Mouse (Mus musculus): ENCODE data around the gene Eva1c. TPM values are rescaled to one million over a fixed set of nuclear protein-coding genes. Genes with fewer than 3 reads are reported as not detected.
A peak's percentile ranks its signal among the peaks of the same experiment; 100 is the strongest.
"Not testable (repeated sequence)": the region's sequence is repeated elsewhere in the genome, so short reads cannot be mapped to it uniquely, and the experiment has no call there.

The Eva1c gene
- polyA plus RNA-seq, 1 experiment from 2014 or later, result 0.52 TPM

DNA sequence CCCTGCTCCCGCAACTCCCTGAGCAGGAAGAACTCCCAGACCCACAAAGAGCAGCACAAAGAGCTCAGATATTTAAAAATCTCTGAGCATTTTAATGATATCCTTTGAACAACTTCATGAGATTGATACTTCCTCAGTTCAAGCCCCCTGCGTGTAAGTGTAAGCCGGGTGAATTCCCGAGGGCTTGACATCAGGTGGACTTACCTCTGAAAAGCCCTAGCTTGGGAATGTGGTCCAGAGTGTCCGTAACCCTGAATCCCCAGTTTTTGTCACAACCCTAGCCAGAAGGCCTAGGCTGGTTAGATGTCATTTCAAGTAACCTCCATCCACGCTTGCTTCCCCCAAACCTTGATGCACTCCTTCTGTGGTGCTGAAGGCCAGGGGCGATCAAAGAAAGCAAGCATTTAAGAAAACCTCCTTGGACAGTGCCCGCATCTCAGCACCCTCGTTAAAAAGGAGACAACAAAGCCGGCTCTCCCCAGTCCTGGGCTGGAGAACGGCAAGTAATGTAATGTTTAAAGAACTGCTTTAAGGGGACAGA, 15.7 kb upstream of the Eva1c start:
- Histone ChIP-seq H3K4me2 (ENCODE audit: low read depth, low read length) (peak overlapping the region; percentile 14; the same call in 1 of the 2 replicates), H3K36me3 (replicated peaks; ENCODE audit: control insufficient read depth, insufficient read depth, low read depth, low read length) (no peaks in the 10 kb centered on the region), H3K4me3 (ENCODE audit: low read depth, low read length) (peak overlapping the region; percentile 63), H3K27ac (replicated peaks; ENCODE audit: low read depth, low read length) (no peak overlapping the region), H3K9me3 (replicated peaks; ENCODE audit: control insufficient read depth, low read length) (no peaks in the 10 kb centered on the region), H3K9ac (replicated peaks; ENCODE audit: low read length) (peak overlapping the region; percentile 43), H3K4me1 (ENCODE audit: control insufficient read depth, insufficient read depth, low read length) (no peaks in the 10 kb centered on the region), H3K27me3 (ENCODE audit: control insufficient read depth, insufficient read depth, low read length) (no peaks in the 10 kb centered on the region)
- 49% methylated on average over 11 of the region's 11 CpGs for WGBS
- DNase-seq (ENCODE audit: low spot score), result peak; percentile 21
- peak; percentile 36 for ATAC-seq (replicated peaks; ENCODE audit: insufficient number of reproducible peaks, low FRiP score, low TSS enrichment, low read depth)

DNA sequence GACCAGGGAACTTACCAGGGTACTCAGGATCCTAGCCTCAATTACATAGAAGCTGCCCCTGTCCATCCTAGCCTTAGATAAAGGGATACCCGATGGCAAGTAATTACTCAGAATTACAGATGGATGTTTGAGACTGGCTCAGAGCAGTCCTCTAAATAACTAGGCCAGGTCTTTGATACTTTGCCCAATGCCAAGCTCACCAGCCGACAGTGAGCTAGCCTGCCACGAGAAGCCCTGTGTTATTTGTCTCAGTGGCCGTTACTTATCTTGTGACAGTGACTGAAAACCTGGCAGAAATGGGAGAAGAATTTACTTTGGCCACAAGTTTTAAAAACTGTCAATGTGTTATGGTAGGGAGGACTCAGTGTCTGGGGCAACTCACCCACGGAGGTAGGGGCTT, 14.4 kb upstream of the Eva1c start:
- H3K4me1 ChIP-seq (ENCODE audit: control insufficient read depth, insufficient read depth, low read length), result no peaks in the 10 kb centered on the region
- H3K4me2 ChIP-seq (ENCODE audit: low read depth, low read length), result no peak overlapping the region
- H3K36me3 ChIP-seq (replicated peaks; ENCODE audit: control insufficient read depth, insufficient read depth, low read depth, low read length), result no peaks in the 10 kb centered on the region
- H3K27me3 ChIP-seq (ENCODE audit: control insufficient read depth, insufficient read depth, low read length), result no peaks in the 10 kb centered on the region
- no peak overlapping the region for H3K9ac ChIP-seq (replicated peaks; ENCODE audit: low read length)
- no peak overlapping the region for H3K27ac ChIP-seq (replicated peaks; ENCODE audit: low read depth, low read length)
- H3K4me3 ChIP-seq (ENCODE audit: low read depth, low read length), result no peak overlapping the region
- no peaks in the 10 kb centered on the region for H3K9me3 ChIP-seq (replicated peaks; ENCODE audit: control insufficient read depth, low read length)
- DNase-seq (ENCODE audit: low spot score) (no peak), ATAC-seq (replicated peaks; ENCODE audit: insufficient number of reproducible peaks, low FRiP score, low TSS enrichment, low read depth) (no peak)
- 79% methylated on average over 5 of the region's 5 CpGs for WGBS

GRCm38 (mm10) chr16:90820326-90820725, 6.2 kb upstream of the Eva1c start:
- H3K4me1 ChIP-seq (ENCODE audit: control insufficient read depth, insufficient read depth, low read length), result no peaks in the 10 kb centered on the region
- no peak overlapping the region for H3K9ac ChIP-seq (replicated peaks; ENCODE audit: low read length)
- 80% methylated on average over 6 of the region's 6 CpGs for WGBS
- no peak overlapping the region for H3K27ac ChIP-seq (replicated peaks; ENCODE audit: low read depth, low read length)
- DNase-seq (ENCODE audit: low spot score), result no peak
- H3K36me3 ChIP-seq (replicated peaks; ENCODE audit: control insufficient read depth, insufficient read depth, low read depth, low read length), result no peaks in the 10 kb centered on the region
- H3K9me3 ChIP-seq (replicated peaks; ENCODE audit: control insufficient read depth, low read length), result no peaks in the 10 kb centered on the region
- no peak overlapping the region for H3K4me3 ChIP-seq (ENCODE audit: low read depth, low read length)
- ATAC-seq (replicated peaks; ENCODE audit: insufficient number of reproducible peaks, low FRiP score, low TSS enrichment, low read depth), result no peak
- H3K27me3 ChIP-seq (ENCODE audit: control insufficient read depth, insufficient read depth, low read length), result no peaks in the 10 kb centered on the region
- no peak overlapping the region for H3K4me2 ChIP-seq (ENCODE audit: low read depth, low read length)

DNA sequence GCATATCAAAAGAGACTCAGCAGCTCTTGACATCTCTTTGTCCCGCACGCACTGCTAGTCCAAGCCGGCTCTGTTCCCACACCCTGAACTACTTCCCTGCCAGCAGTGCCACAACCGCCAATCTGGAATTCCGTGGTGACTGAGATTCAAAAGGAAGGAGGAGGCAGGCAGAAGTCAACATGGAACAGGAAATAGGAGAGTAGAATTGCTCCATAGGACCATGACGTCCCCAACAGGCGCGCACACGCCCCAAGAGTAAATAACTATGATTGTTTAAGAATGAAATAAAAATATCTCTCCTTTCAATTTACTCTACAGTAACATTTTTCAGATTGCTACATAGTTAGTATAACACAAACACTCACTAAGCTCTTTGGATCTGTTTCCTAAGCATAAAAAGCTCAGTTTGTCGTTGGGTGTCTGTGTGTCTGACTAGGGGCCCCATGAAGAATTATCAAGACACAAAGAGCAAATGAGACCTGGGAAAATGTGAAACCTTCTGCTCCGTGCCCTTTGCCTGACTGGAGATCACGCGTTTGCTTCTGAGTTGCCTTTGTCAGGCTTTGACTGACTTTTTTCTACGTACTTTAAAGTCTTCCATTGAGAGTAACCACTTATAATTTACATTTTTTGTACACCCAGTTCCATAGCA, 5.3 kb upstream of the Eva1c start:
- Histone ChIP-seq H3K36me3 (replicated peaks; ENCODE audit: control insufficient read depth, insufficient read depth, low read depth, low read length) (no peaks in the 10 kb centered on the region), H3K9ac (replicated peaks; ENCODE audit: low read length) (no peak overlapping the region), H3K4me3 (ENCODE audit: low read depth, low read length) (no peak overlapping the region), H3K4me1 (ENCODE audit: control insufficient read depth, insufficient read depth, low read length) (no peaks in the 10 kb centered on the region), H3K27me3 (ENCODE audit: control insufficient read depth, insufficient read depth, low read length) (no peaks in the 10 kb centered on the region), H3K27ac (replicated peaks; ENCODE audit: low read depth, low read length) (no peak overlapping the region), H3K4me2 (ENCODE audit: low read depth, low read length) (no peak overlapping the region), H3K9me3 (replicated peaks; ENCODE audit: control insufficient read depth, low read length) (no peaks in the 10 kb centered on the region)
- DNase-seq (ENCODE audit: low spot score) (no peak), ATAC-seq (replicated peaks; ENCODE audit: insufficient number of reproducible peaks, low FRiP score, low TSS enrichment, low read depth) (no peak)
- 84% methylated on average over 14 of the region's 14 CpGs for WGBS

- Histone ChIP-seq H3K9me3 (replicated peaks; ENCODE audit: control insufficient read depth, low read length) (no peaks in the 10 kb centered on the region), H3K36me3 (replicated peaks; ENCODE audit: control insufficient read depth, insufficient read depth, low read depth, low read length) (no peaks in the 10 kb centered on the region), H3K4me1 (ENCODE audit: control insufficient read depth, insufficient read depth, low read length) (no peaks in the 10 kb centered on the region), H3K4me2 (ENCODE audit: low read depth, low read length) (no peak overlapping the region), H3K4me3 (ENCODE audit: low read depth, low read length) (no peak overlapping the region), H3K27ac (replicated peaks; ENCODE audit: low read depth, low read length) (no peak overlapping the region), H3K9ac (replicated peaks; ENCODE audit: low read length) (no peak overlapping the region), H3K27me3 (ENCODE audit: control insufficient read depth, insufficient read depth, low read length) (no peaks in the 10 kb centered on the region)
- 90% methylated on average over 10 of the region's 10 CpGs for WGBS
- DNase-seq (ENCODE audit: low spot score) (no peak), ATAC-seq (replicated peaks; ENCODE audit: insufficient number of reproducible peaks, low FRiP score, low TSS enrichment, low read depth) (no peak)
Observed at GRCm38 (mm10) chr16:90822284-90822935, 4.1 kb upstream of the Eva1c start.

DNA sequence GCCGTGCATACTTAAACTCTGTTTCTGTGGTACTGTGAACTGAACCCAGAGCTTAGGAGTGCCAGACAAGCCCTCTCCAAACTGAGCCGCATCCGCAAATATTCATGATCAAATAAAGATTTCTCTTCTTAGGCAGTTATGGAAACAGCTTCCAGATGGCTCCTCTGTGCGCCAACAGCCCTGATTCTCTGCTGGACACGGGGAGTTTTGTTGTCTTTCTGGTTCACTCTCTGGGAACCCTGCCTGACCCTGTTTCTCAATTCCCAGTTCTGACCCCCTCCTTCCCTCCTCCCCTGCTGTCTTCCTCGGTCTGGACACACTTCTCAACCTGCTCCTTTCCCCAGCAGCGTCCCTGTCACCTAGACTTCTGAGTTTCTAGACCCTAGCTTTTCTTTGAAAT, 3.5 kb upstream of the Eva1c start:
- H3K9ac ChIP-seq (replicated peaks; ENCODE audit: low read length), result no peak overlapping the region
- ATAC-seq (replicated peaks; ENCODE audit: insufficient number of reproducible peaks, low FRiP score, low TSS enrichment, low read depth) (no peak), DNase-seq (ENCODE audit: low spot score) (peak; percentile 50)
- H3K4me2 ChIP-seq (ENCODE audit: low read depth, low read length), result no peak overlapping the region
- no peak overlapping the region for H3K27ac ChIP-seq (replicated peaks; ENCODE audit: low read depth, low read length)
- H3K9me3 ChIP-seq (replicated peaks; ENCODE audit: control insufficient read depth, low read length), result no peaks in the 10 kb centered on the region
- H3K4me3 ChIP-seq (ENCODE audit: low read depth, low read length), result no peak overlapping the region
- H3K4me1 ChIP-seq (ENCODE audit: control insufficient read depth, insufficient read depth, low read length), result no peaks in the 10 kb centered on the region
- no peaks in the 10 kb centered on the region for H3K27me3 ChIP-seq (ENCODE audit: control insufficient read depth, insufficient read depth, low read length)
- H3K36me3 ChIP-seq (replicated peaks; ENCODE audit: control insufficient read depth, insufficient read depth, low read depth, low read length), result no peaks in the 10 kb centered on the region
- WGBS, result 50% methylated on average over 7 of the region's 7 CpGs

DNA sequence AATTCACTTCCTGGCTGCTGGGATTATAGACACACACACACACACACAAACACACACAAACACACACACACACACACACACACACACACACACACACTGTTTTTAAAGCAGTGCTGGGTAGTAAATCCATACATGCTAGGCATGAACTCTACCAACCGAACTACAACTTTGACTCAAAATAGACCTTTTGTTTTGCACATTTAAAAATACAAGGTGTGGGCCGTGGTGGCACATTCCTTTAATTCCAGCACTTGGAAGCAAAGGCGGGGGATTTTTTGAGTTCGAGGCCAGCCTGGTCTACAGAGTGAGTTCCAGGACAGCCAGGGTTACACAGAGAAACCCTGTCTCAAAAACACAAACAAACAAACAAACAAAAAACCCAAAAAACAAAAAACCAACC, 2.5 kb upstream of the Eva1c start:
- not testable (repeated sequence) for H3K9me3 ChIP-seq (replicated peaks; ENCODE audit: control insufficient read depth, low read length); ATAC-seq (replicated peaks; ENCODE audit: insufficient number of reproducible peaks, low FRiP score, low TSS enrichment, low read depth); H3K27me3 ChIP-seq (ENCODE audit: control insufficient read depth, insufficient read depth, low read length); H3K27ac ChIP-seq (replicated peaks; ENCODE audit: low read depth, low read length); H3K4me1 ChIP-seq (ENCODE audit: control insufficient read depth, insufficient read depth, low read length); H3K4me2 ChIP-seq (ENCODE audit: low read depth, low read length); DNase-seq (ENCODE audit: low spot score); H3K36me3 ChIP-seq (replicated peaks; ENCODE audit: control insufficient read depth, insufficient read depth, low read depth, low read length); H3K9ac ChIP-seq (replicated peaks; ENCODE audit: low read length); H3K4me3 ChIP-seq (ENCODE audit: low read depth, low read length)
- 67% methylated on average over 4 of the region's 4 CpGs for WGBS

DNA sequence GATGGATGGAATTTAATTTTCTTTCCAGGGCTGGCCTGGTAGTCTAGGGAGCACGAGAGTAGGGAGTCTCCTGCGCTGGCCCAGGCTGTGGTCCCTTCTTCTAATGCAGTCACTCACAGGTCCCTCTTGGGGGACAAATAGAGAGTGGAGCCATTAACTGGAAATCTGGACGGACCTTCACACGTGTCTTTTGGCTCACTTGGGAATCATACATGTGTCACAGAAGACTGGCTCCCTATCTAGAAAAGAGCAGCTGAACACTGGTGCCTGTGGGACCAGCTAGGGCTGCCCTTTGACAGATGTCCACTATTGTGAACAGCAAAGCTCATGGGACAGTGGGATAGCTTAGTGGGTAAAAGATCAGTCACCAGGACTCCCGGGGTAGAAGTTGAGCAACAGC, 478 bp upstream of the Eva1c start:
- H3K9ac ChIP-seq (replicated peaks; ENCODE audit: low read length), result no peak overlapping the region
- H3K4me2 ChIP-seq (ENCODE audit: low read depth, low read length), result no peak overlapping the region
- DNase-seq (ENCODE audit: low spot score) (no peak), ATAC-seq (replicated peaks; ENCODE audit: insufficient number of reproducible peaks, low FRiP score, low TSS enrichment, low read depth) (no peak)
- no peaks in the 10 kb centered on the region for H3K36me3 ChIP-seq (replicated peaks; ENCODE audit: control insufficient read depth, insufficient read depth, low read depth, low read length)
- H3K27me3 ChIP-seq (ENCODE audit: control insufficient read depth, insufficient read depth, low read length), result peaks cover 13% of the 10 kb centered on the region
- 93% methylated on average over 5 of the region's 5 CpGs for WGBS
- H3K4me3 ChIP-seq (ENCODE audit: low read depth, low read length), result no peak overlapping the region
- H3K27ac ChIP-seq (replicated peaks; ENCODE audit: low read depth, low read length), result no peak overlapping the region
- H3K4me1 ChIP-seq (ENCODE audit: control insufficient read depth, insufficient read depth, low read length), result 0 out of 2 replicates have a peak, but pooled peaks cover 2% of the 10 kb centered on the region
- no peaks in the 10 kb centered on the region for H3K9me3 ChIP-seq (replicated peaks; ENCODE audit: control insufficient read depth, low read length)
